Mouse (Mus musculus): Measurements from ENCODE around the gene Ybx1.

DNA sequence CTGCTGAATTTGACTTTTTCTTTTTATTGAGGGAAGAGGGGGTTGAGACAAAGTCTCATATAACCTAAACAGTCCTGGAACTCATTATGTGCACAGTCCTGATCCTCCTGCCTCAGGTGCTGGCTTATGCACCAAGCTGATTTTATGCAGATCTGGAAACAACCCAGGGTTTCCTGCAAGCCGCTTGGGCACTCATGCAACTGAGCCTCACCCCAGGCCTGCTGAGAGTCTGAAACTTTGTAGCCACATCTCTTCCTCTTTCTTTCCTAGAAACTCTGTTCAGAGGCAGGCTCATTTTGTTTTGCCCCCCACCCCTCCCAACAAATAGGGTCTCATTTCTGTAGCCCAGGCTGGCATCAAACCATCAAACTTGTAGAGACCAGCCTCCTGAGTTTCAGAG, 19.4 kb upstream of the Ybx1 start:
- TF ChIP-seq CTCF (IDR thresholded peaks at IDR 0.05; ENCODE audit: borderline replicate concordance, insufficient read depth, low read depth, low read length) (no peak), POLR2A (IDR thresholded peaks at IDR 0.05; ENCODE audit: borderline replicate concordance, insufficient read depth, low read length) (no peak)

Data from cerebellum, adult 2 months (tissue).